Mouse (Mus musculus) CH12.LX (cell line): Measurements from ENCODE around the gene Oprm1.

Source experiments
- CHD2 ChIP-seq: IDR thresholded peaks from 2 replicates; pipeline ENCODE4 v1.6.1; 2011; ENCODE audit warnings: low read length, improper control_type of control experiment
- CTCF ChIP-seq, 2 experiments: IDR thresholded peaks in 1 of 2; conservative IDR thresholded peaks in 1 of 2; 2 replicates each; pipeline ENCODE4 v1.5.1; 2011 to 2012; ENCODE audit warnings: low read depth in 2 of 2, low read length in 2 of 2, improper control_type of control experiment in 1 of 2, inconsistent platforms in 1 of 2, mild to moderate bottlenecking in 1 of 2, moderate library complexity in 1 of 2
- HCFC1 ChIP-seq: IDR thresholded peaks from 2 replicates; pipeline ENCODE4 v1.6.1; 2012; ENCODE audit warnings: low read depth, mild to moderate bottlenecking, inconsistent platforms, low read length, improper control_type of control experiment
- JUND ChIP-seq: conservative IDR thresholded peaks from 2 replicates; pipeline ENCODE4 v1.6.1; 2011; ENCODE audit warnings: low read depth, low read length, improper control_type of control experiment
- KAT2A ChIP-seq: IDR thresholded peaks from 2 replicates; pipeline ENCODE4 v1.6.1; 2012; ENCODE audit warnings: low read length, improper control_type of control experiment, inconsistent platforms; ENCODE audit not compliant: insufficient replicate concordance
- MXI1 ChIP-seq: IDR thresholded peaks from 2 replicates; pipeline ENCODE4 v1.6.1; 2011; ENCODE audit warnings: mild to moderate bottlenecking, low read depth, low read length, improper control_type of control experiment
- POLR2A ChIP-seq: IDR thresholded peaks from 2 replicates; pipeline ENCODE4 v1.6.1; 2011; ENCODE audit warnings: low read depth, mild to moderate bottlenecking, improper control_type of control experiment, low read length
- RAD21 ChIP-seq: IDR thresholded peaks from 2 replicates; pipeline ENCODE4 v1.6.1; 2011; ENCODE audit warnings: low read depth, mild to moderate bottlenecking, low read length, improper control_type of control experiment, moderate library complexity
- SIN3A ChIP-seq: IDR thresholded peaks from 2 replicates; pipeline ENCODE4 v1.6.1; 2012; ENCODE audit warnings: low read length, improper control_type of control experiment, inconsistent platforms
- ZMIZ1 ChIP-seq: IDR thresholded peaks from 2 replicates; pipeline ENCODE4 v1.6.1; 2012; ENCODE audit warnings: low read depth, mild to moderate bottlenecking, inconsistent platforms, low read length, improper control_type of control experiment

DNA sequence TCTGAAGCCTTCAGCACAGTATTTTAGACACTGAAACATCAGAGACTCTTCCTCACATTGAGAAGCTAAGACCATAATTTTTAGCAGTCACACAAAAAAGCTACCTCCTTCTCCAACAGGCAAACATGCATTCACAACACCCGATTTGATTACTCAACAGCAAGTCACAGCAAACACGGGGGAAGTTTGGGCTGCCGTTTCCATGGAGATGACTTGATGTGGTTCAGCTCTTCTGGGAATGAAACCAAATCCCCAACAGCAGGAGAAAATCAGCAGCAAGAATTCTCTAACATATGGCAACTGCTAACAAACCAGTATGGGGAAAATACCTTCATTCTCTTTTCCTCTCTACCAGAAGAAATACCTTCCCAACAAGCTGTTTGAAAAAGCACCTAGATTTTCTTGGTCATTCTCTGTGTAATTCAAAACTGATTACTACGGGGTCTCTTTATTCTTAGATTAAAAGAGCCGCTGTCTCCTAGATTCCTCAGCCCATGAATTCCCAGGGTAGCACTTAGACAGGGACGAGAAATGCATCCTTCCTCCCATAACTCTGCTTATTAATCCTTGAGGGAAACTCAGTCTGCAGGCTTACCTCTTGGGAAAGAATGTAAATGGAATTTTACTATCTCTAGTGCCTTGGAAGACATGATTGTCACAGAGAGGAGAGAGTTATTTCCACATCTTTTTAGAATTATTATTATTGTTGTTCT is 158.4 kb downstream of the Oprm1 start:
- no peak for TF ChIP-seq JUND
- no peak for TF ChIP-seq ZMIZ1
- TF ChIP-seq HCFC1: no peak
- TF ChIP-seq CTCF (conservative IDR thresholded peaks at IDR 0.05 in 1 of 2, IDR thresholded peaks at IDR 0.05 in 1 of 2; ENCODE audit: low read depth in 2 of 2, low read length in 2 of 2): no peak
- no peak for TF ChIP-seq POLR2A
- no peak for TF ChIP-seq SIN3A
- TF ChIP-seq RAD21: no peak
- TF ChIP-seq MXI1: no peak
- no peak for TF ChIP-seq KAT2A
- TF ChIP-seq CHD2: no peak
